Mouse (Mus musculus) effector memory CD4-positive, alpha-beta T cell, adult 7 months (primary cell): ENCODE measurements around the gene Dhx29. TPM values are rescaled to one million over a fixed set of nuclear protein-coding genes. Genes with fewer than 3 reads are reported as not detected.

Experiments used
- polyA plus RNA-seq: library from polyadenylated mRNA; unstranded; fragments of 100-300 nt; shearing (Covaris generic); gene quantifications from one replicate; pipeline ENCODE4 v1.2.1, GENCODE M21; 2017

Gene Dhx29
- 17.4 TPM for polyA plus RNA-seq

GRCm38 (mm10) chr13:112927287-112928001, at the start of gene Dhx29, which contains the start of gene Mtrex:
TSS of gene Dhx29 (plus strand) at chr13:112927454.
TSS of gene Mtrex (minus strand) at chr13:112927398.

DNA sequence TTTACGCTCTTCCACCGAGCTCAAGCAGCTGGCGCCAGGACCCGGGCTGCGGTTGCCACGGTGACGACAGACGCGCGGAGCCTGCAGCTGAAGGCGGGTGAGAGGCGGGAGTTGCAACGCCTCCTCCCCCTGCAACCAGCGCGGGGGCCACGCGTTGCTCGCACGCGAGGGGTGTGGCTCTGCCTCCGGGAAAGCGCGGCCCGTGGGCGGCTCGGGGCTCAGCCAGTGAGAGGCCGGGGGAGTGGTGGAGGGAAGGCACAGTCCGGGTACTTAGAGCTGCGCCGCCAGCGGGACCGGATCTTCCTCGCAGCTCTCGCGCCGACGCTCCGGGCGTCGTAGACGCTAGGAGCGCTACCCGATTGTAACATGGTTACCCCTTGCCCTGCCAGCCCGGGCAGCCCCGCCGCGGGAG, 60.3 kb downstream of the Dhx29 start, which contains the start of gene Ccno:
TSS of gene Ccno (plus strand) at position 271 of the 412 bp plus-strand sequence.

GRCm38 (mm10) chr13:112993531-112994152, 66.4 kb downstream of the Dhx29 start, which contains the start of gene Mcidas:
TSS of gene Mcidas (plus strand) at chr13:112993845.

Other genes starting within 250 kb of the Dhx29 start
- gene Plpp1, start 126.7 kb upstream of the Dhx29 start, polyA plus RNA-seq: not detected
- gene Mtrex, start 56 bp upstream of the Dhx29 start, polyA plus RNA-seq: 65.1 TPM
- gene Ccno, start 60.3 kb downstream of the Dhx29 start, polyA plus RNA-seq: 1.5 TPM
- 0.21 TPM for gene Mcidas, start 66.4 kb downstream of the Dhx29 start, polyA plus RNA-seq
- gene Cdc20b, start 107.7 kb downstream of the Dhx29 start, polyA plus RNA-seq: not detected
- gene Gpx8, start 119.0 kb downstream of the Dhx29 start, polyA plus RNA-seq: not detected
- 1.6 TPM for gene Gzma, start 173.5 kb downstream of the Dhx29 start, polyA plus RNA-seq